Mouse (Mus musculus): ENCODE data around the gene Olfr6. TPM values are rescaled to one million over a fixed set of nuclear protein-coding genes. Genes with fewer than 3 reads are reported as not detected.
"Not testable (repeated sequence)": the region's sequence is repeated elsewhere in the genome, so short reads cannot be mapped to it uniquely, and the experiment has no call there.

Olfr6 gene
- polyA plus RNA-seq, 1 experiment from 2014 or later = not detected

- not testable (repeated sequence) for H3K9me3 ChIP-seq (replicated peaks; ENCODE audit: control insufficient read depth, low read length); ATAC-seq (replicated peaks; ENCODE audit: insufficient number of reproducible peaks, low FRiP score, low TSS enrichment); H3K4me1 ChIP-seq (ENCODE audit: control insufficient read depth, insufficient read depth, low read length); H3K27ac ChIP-seq (ENCODE audit: low read depth, low read length); H3K9ac ChIP-seq (ENCODE audit: low read depth, low read length); H3K4me3 ChIP-seq (ENCODE audit: low read depth, low read length); H3K4me2 ChIP-seq; H3K27me3 ChIP-seq (ENCODE audit: control insufficient read depth, insufficient read depth, low read length); H3K36me3 ChIP-seq (ENCODE audit: control insufficient read depth, insufficient read depth, low read length)
- WGBS (ENCODE audit: insufficient replicate concordance) = 71% methylated on average over 2 of the region's 7 CpGs
These were observed 42.8 kb downstream of the Olfr6 start for GRCm38 (mm10) chr7:106920961-106921360.

GRCm38 (mm10) chr7:106907676-106908075, 56.1 kb downstream of the Olfr6 start, which contains the start of gene Olfr1532-ps1:
Gene Olfr1532-ps1, plus strand, starts transcription at chr7:106908001.
- no peak within 1 kb of the TSS for H3K9ac ChIP-seq (ENCODE audit: low read depth, low read length)
- H3K4me1 ChIP-seq (ENCODE audit: control insufficient read depth, insufficient read depth, low read length) = no peaks in the 10 kb centered on the region
- no peak within 1 kb of the TSS for H3K4me2 ChIP-seq
- H3K27ac ChIP-seq (ENCODE audit: low read depth, low read length) = no peak within 1 kb of the TSS
- ATAC-seq (replicated peaks; ENCODE audit: insufficient number of reproducible peaks, low FRiP score, low TSS enrichment) = no peak
- H3K9me3 ChIP-seq (replicated peaks; ENCODE audit: control insufficient read depth, low read length) = no peaks in the 10 kb centered on the region
- WGBS (ENCODE audit: insufficient replicate concordance) = 43% methylated on average over 2 of the region's 2 CpGs
- H3K4me3 ChIP-seq (ENCODE audit: low read depth, low read length) = no peak within 1 kb of the TSS
- no peaks in the 10 kb centered on the region for H3K27me3 ChIP-seq (ENCODE audit: control insufficient read depth, insufficient read depth, low read length)
- H3K36me3 ChIP-seq (ENCODE audit: control insufficient read depth, insufficient read depth, low read length) = no peaks in the 10 kb centered on the region

Other genes starting within 250 kb of the Olfr6 start
- not detected in 2 replicates for gene Olfr695, start 247.5 kb downstream of the Olfr6 start, polyA plus RNA-seq (2014; fragmentation: Nextera tagmentation; extraction: Ambion mirVana)
- not detected in 2 replicates for gene Olfr697, start 221.5 kb downstream of the Olfr6 start, polyA plus RNA-seq (2014; fragmentation: Nextera tagmentation; extraction: Ambion mirVana)
- not detected in 2 replicates for gene Olfr698, start 208.5 kb downstream of the Olfr6 start, polyA plus RNA-seq (2014; fragmentation: Nextera tagmentation; extraction: Ambion mirVana)
- gene Olfr699, start 170.7 kb downstream of the Olfr6 start, polyA plus RNA-seq (2014; fragmentation: Nextera tagmentation; extraction: Ambion mirVana) = not detected in 2 replicates
- gene Olfr700, start 155.1 kb downstream of the Olfr6 start, polyA plus RNA-seq (2014; fragmentation: Nextera tagmentation; extraction: Ambion mirVana) = not detected in 2 replicates
- not detected in 2 replicates for gene Olfr701, start 149.8 kb downstream of the Olfr6 start, polyA plus RNA-seq (2014; fragmentation: Nextera tagmentation; extraction: Ambion mirVana)
- not detected in 2 replicates for gene Olfr702, start 130.0 kb downstream of the Olfr6 start, polyA plus RNA-seq (2014; fragmentation: Nextera tagmentation; extraction: Ambion mirVana)
- not detected in 2 replicates for gene Olfr703, start 120.6 kb downstream of the Olfr6 start, polyA plus RNA-seq (2014; fragmentation: Nextera tagmentation; extraction: Ambion mirVana)
- gene Olfr704, start 100.8 kb downstream of the Olfr6 start, polyA plus RNA-seq (2014; fragmentation: Nextera tagmentation; extraction: Ambion mirVana) = not detected in 2 replicates
- gene Olfr705, start 87.0 kb downstream of the Olfr6 start, polyA plus RNA-seq (2014; fragmentation: Nextera tagmentation; extraction: Ambion mirVana) = not detected in 2 replicates
- gene Olfr706, start 75.8 kb downstream of the Olfr6 start, polyA plus RNA-seq (2014; fragmentation: Nextera tagmentation; extraction: Ambion mirVana) = not detected in 2 replicates
- gene Olfr707, start 62.7 kb downstream of the Olfr6 start, polyA plus RNA-seq (2014; fragmentation: Nextera tagmentation; extraction: Ambion mirVana) = not detected in 2 replicates
- not detected in 2 replicates for gene Olfr1532-ps1, start 55.9 kb downstream of the Olfr6 start, polyA plus RNA-seq (2014; fragmentation: Nextera tagmentation; extraction: Ambion mirVana)
- not detected in 2 replicates for gene Olfr709-ps1, start 31.7 kb downstream of the Olfr6 start, polyA plus RNA-seq (2014; fragmentation: Nextera tagmentation; extraction: Ambion mirVana)
- gene Olfr710, start 15.6 kb downstream of the Olfr6 start, polyA plus RNA-seq (2014; fragmentation: Nextera tagmentation; extraction: Ambion mirVana) = not detected in 2 replicates
- not detected in 2 replicates for gene Olfr711, start 11.5 kb upstream of the Olfr6 start, polyA plus RNA-seq (2014; fragmentation: Nextera tagmentation; extraction: Ambion mirVana)
- not detected in 2 replicates for gene Olfr2, start 42.1 kb upstream of the Olfr6 start, polyA plus RNA-seq (2014; fragmentation: Nextera tagmentation; extraction: Ambion mirVana)
- not detected in 2 replicates for gene Olfr713, start 67.2 kb upstream of the Olfr6 start, polyA plus RNA-seq (2014; fragmentation: Nextera tagmentation; extraction: Ambion mirVana)
- gene Olfr714, start 107.0 kb upstream of the Olfr6 start, polyA plus RNA-seq (2014; fragmentation: Nextera tagmentation; extraction: Ambion mirVana) = not detected in 2 replicates
- gene Olfr17, start 129.3 kb upstream of the Olfr6 start, polyA plus RNA-seq (2014; fragmentation: Nextera tagmentation; extraction: Ambion mirVana) = not detected in 2 replicates
- not detected in 2 replicates for gene Olfr715b, start 146.4 kb upstream of the Olfr6 start, polyA plus RNA-seq (2014; fragmentation: Nextera tagmentation; extraction: Ambion mirVana)
- gene Olfr715, start 167.1 kb upstream of the Olfr6 start, polyA plus RNA-seq (2014; fragmentation: Nextera tagmentation; extraction: Ambion mirVana) = not detected in 2 replicates
- gene Olfr716, start 174.4 kb upstream of the Olfr6 start, polyA plus RNA-seq (2014; fragmentation: Nextera tagmentation; extraction: Ambion mirVana) = not detected in 2 replicates
- not detected in 2 replicates for gene Nlrp14, start 203.1 kb upstream of the Olfr6 start, polyA plus RNA-seq (2014; fragmentation: Nextera tagmentation; extraction: Ambion mirVana)
- not detected in 2 replicates for gene Rbmxl2, start 245.5 kb upstream of the Olfr6 start, polyA plus RNA-seq (2014; fragmentation: Nextera tagmentation; extraction: Ambion mirVana)

All from heart, embryonic 11.5 days (tissue).